Mouse (Mus musculus): ENCODE measurements around the gene Chat. TPM values are rescaled to one million over a fixed set of nuclear protein-coding genes. Genes with fewer than 3 reads are reported as not detected.
"Not testable (repeated sequence)": the region's sequence is repeated elsewhere in the genome, so short reads cannot be mapped to it uniquely, and the experiment has no call there.

The Chat gene
- polyA plus RNA-seq, 1 experiment from 2014 or later, result 0.89 TPM

DNA sequence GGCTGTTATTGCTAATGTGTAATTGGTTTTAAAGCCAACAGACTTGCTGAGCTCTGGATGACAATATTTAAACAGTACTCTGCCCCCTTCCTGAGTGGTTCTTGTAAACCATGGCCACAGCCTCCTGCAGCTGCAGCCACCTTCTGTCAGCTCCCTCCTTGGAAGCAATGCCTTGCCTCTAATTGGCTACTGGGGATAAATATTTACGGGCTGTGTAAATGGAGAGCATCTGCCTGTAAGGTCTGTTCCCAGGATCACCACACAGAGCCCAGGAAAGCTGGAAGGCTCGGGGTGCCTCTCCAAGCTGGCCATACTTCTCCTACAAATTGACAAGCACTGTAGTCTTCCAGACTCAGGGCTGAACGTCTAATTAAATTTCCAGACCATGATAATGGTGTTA is 26.0 kb downstream of the Chat start:
- 9% methylated on average over 3 of the region's 3 CpGs for WGBS
- Histone ChIP-seq H3K4me1 (replicated peaks) (no peaks in the 10 kb centered on the region), H3K9me3 (no peaks in the 10 kb centered on the region), H3K4me3 (replicated peaks) (no peak overlapping the region), H3K27ac (peak overlapping the region; percentile 71), H3K9ac (no peak overlapping the region), H3K4me2 (replicated peaks) (peak overlapping the region; percentile 3; the same call in 1 of the 2 replicates), H3K27me3 (replicated peaks) (no peaks in the 10 kb centered on the region), H3K36me3 (no peaks in the 10 kb centered on the region)
- ATAC-seq, result peak; percentile 87

DNA sequence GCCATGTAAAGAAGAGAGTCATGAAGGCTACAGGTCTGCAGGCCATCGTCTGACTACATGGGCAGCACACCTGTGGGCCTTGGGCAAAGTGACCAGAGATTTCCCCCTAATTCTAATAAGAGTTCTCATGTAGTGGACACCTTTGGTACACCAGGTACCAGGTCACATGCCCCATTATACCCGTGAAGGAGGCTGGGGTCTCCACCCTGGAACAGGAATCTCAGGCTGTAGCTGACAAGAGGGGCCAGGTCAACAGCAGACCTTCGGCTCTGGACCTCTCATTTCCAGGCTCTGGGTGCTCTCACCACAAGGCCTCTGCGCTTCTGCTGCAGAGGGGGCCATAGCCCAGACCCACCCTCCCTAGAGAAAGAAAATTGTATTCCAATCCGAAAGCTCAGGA is 26.5 kb downstream of the Chat start:
- ATAC-seq, result peak; percentile 71
- Histone ChIP-seq H3K36me3 (no peaks in the 10 kb centered on the region), H3K9ac (no peak overlapping the region), H3K27ac (peak overlapping the region; percentile 71), H3K4me1 (replicated peaks) (no peaks in the 10 kb centered on the region), H3K9me3 (no peaks in the 10 kb centered on the region), H3K27me3 (replicated peaks) (no peaks in the 10 kb centered on the region), H3K4me3 (replicated peaks) (no peak overlapping the region), H3K4me2 (replicated peaks) (no peak overlapping the region)
- 40% methylated on average over 5 of the region's 5 CpGs for WGBS

DNA sequence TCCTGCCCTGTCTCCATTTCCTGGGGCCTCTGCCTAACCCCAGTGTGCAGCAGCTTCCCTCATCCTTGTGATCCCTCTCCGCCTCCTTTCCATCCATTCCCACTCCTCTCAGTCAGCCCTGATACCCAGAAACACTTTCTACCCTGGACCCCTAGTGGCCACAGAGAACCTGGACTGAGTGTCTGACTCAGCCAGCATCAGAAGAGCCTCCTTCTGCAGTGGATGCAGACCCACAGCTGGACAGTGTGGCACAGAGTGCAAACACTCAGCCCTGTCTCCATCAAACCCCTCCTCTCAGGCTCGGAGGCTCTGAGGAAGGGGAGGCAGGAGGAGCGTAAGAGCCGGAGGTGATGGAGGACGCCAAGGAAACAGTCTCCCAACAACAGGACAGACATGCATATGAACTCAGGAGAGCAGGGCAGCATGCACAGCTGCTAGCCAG is 28.4 kb downstream of the Chat start:
- ATAC-seq, result 0 out of 2 replicates have a peak, but pooled peaks have one; percentile 31
- no peak overlapping the region for H3K9ac ChIP-seq
- H3K36me3 ChIP-seq, result no peaks in the 10 kb centered on the region
- H3K27me3 ChIP-seq (replicated peaks), result no peaks in the 10 kb centered on the region
- H3K4me3 ChIP-seq (replicated peaks), result no peak overlapping the region
- no peaks in the 10 kb centered on the region for H3K4me1 ChIP-seq (replicated peaks)
- no peak overlapping the region for H3K4me2 ChIP-seq (replicated peaks)
- H3K27ac ChIP-seq, result 0 out of 2 replicates have a peak overlapping the region, but pooled peaks have one; percentile 38
- 38% methylated on average over 5 of the region's 5 CpGs for WGBS
- H3K9me3 ChIP-seq, result no peaks in the 10 kb centered on the region

DNA sequence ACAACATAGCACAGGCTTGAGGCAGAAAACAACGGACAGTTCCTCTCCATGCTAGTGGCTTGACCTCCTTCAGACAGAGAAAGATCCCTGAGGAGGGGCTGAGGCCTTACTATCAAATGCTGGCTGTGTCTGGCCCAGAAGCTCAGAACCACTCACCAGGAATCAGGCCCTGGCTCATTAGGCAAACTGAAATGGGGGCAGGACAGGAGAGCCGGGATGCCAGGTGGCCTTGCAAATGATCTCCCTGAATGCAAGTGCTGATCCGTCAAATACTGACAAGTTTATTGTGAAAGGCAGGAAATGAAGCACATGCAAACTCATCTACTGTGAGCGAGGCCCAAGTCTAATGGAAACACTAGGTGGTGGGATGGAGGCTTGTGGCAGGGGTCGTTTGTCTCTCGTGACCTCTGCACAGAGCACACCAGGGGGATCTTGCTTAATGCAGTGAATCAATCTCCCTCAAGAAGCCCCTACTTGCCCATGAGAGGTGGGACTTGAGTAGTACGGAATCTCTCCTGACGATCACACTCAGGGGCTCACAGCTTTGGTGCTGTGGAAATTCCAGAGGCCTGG is 36.7 kb downstream of the Chat start:
- Histone ChIP-seq H3K4me1 (replicated peaks) (no peaks in the 10 kb centered on the region), H3K4me3 (replicated peaks) (no peak overlapping the region), H3K27me3 (replicated peaks) (no peaks in the 10 kb centered on the region), H3K9ac (no peak overlapping the region), H3K27ac (no peak overlapping the region), H3K4me2 (replicated peaks) (no peak overlapping the region), H3K36me3 (no peaks in the 10 kb centered on the region), H3K9me3 (no peaks in the 10 kb centered on the region)
- WGBS, result 41% methylated on average over 8 of the region's 8 CpGs
- no peak for ATAC-seq

DNA sequence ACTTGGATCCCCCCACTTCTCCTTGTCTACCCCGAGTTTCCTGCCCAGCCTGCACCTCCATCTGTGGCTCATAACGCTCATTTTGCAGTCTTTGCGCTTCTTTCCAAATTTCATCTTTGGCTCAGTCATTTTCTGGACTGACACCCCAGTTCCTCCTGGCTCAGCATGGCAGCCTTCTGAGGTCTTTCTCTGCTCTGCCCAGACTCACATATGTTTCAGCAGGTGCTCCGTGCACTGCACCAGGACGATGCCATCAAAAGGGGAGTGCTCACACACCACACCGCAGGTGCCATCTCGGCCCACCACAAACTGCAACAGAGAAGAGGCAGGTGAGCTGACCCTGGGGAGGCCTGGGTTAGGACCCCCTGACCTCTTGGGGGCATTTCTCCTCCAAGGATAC is 41.8 kb downstream of the Chat start:
- no peak overlapping the region for H3K4me3 ChIP-seq (replicated peaks)
- 88% methylated on average over 7 of the region's 7 CpGs for WGBS
- no peaks in the 10 kb centered on the region for H3K27me3 ChIP-seq (replicated peaks)
- no peak for ATAC-seq
- no peaks in the 10 kb centered on the region for H3K36me3 ChIP-seq
- no peaks in the 10 kb centered on the region for H3K4me1 ChIP-seq (replicated peaks)
- no peak overlapping the region for H3K4me2 ChIP-seq (replicated peaks)
- no peaks in the 10 kb centered on the region for H3K9me3 ChIP-seq
- H3K9ac ChIP-seq, result no peak overlapping the region
- no peak overlapping the region for H3K27ac ChIP-seq

DNA sequence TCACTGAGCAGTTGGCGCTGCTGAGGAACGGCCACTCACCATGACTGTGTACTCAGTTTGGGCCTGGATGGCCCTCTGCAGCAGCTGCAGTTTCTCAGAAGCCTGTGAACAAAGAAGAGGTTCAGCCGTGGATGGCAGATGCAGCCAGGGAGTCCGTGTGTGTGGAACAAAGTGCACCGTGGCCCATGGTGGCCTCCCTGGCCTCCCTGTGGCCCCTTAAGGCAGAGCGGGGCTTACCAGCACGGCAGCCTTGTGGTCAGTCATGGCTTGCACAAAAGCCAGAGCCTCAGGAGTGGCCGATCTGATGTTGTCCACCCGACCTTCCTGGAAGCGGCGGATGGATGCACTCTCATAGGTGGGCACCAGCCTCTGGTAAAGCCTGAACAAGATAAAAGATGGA is 47.0 kb downstream of the Chat start:
- Histone ChIP-seq H3K9ac (no peak overlapping the region), H3K27ac (no peak overlapping the region), H3K27me3 (replicated peaks) (no peaks in the 10 kb centered on the region), H3K4me2 (replicated peaks) (no peak overlapping the region), H3K36me3 (no peaks in the 10 kb centered on the region), H3K9me3 (no peaks in the 10 kb centered on the region), H3K4me1 (replicated peaks) (no peaks in the 10 kb centered on the region), H3K4me3 (replicated peaks) (no peak overlapping the region)
- WGBS, result 71% methylated on average over 11 of the region's 11 CpGs
- no peak for ATAC-seq

DNA sequence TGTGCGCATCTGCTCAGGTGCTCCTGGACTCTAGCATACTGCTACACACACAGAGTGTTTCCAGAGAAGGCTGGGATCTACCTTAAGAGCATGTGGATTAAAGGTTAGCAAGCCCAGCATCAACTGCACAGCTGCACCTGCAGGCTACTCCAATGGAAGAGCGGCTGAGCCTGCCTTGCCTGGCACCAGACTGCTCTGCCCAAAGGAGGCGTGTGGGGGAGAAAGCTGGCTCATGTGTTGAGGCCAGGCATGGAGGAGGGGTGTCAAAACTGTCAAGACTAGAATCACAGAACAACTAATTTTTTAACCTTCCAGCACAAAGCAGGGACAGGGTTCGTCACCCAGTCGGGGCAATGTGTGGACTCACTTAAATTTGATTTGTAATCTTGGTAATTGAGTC is 53.7 kb downstream of the Chat start:
- no peaks in the 10 kb centered on the region for H3K4me1 ChIP-seq (replicated peaks)
- no peaks in the 10 kb centered on the region for H3K36me3 ChIP-seq
- no peak overlapping the region for H3K9ac ChIP-seq
- H3K27me3 ChIP-seq (replicated peaks), result no peaks in the 10 kb centered on the region
- no peak overlapping the region for H3K27ac ChIP-seq
- H3K4me2 ChIP-seq (replicated peaks), result no peak overlapping the region
- H3K4me3 ChIP-seq (replicated peaks), result no peak overlapping the region
- 83% methylated on average over 5 of the region's 5 CpGs for WGBS
- H3K9me3 ChIP-seq, result no peaks in the 10 kb centered on the region
- ATAC-seq, result no peak

DNA sequence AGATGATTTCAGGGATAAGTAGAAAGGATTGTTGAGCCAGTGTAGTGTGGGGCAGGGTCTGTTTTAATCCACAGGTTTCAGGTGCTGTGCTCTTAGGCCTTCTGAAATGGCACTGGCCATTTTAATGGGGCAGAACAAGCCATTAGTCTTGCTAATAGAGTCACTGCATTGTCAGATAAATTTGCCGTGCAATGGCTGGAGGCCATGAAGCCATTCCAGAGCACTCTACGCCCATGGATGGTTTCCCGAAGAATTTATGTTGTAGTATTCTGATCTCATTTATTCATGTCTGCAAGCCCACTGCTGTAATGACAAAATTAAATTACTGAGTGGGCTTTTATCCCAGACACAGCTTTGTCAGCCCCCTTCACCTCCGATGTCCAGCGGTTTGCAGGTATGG is 55.7 kb downstream of the Chat start:
- Histone ChIP-seq H3K36me3 (no peaks in the 10 kb centered on the region), H3K9me3 (no peaks in the 10 kb centered on the region), H3K4me1 (replicated peaks) (no peaks in the 10 kb centered on the region), H3K4me2 (replicated peaks) (no peak overlapping the region), H3K27ac (no peak overlapping the region), H3K9ac (no peak overlapping the region), H3K4me3 (replicated peaks) (no peak overlapping the region), H3K27me3 (replicated peaks) (no peaks in the 10 kb centered on the region)
- WGBS, result 86% methylated on average over 5 of the region's 5 CpGs
- no peak for ATAC-seq

DNA sequence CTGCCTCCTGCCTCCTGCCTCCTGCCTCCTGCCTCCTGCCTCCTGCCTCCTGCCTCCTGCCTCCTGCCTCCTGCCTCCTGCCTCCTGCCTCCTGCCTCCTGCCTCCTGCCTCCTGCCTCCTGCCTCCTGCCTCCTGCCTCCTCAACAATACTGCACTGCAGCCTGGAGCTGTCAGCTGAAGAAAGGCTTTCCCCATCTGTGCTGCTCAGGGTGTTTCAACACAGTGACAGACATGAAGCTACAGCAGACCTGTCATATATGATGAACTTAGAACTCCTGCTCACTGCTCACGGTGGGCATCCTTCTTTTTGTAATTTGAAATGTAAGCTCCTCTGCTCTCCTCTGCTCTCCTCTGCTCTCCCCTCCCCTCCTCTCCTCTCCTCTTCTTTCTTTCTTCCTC is 60.4 kb downstream of the Chat start:
- not testable (repeated sequence) for H3K27me3 ChIP-seq (replicated peaks); H3K4me2 ChIP-seq (replicated peaks); H3K27ac ChIP-seq; ATAC-seq; H3K36me3 ChIP-seq; H3K9ac ChIP-seq; H3K4me3 ChIP-seq (replicated peaks); H3K9me3 ChIP-seq; H3K4me1 ChIP-seq (replicated peaks)
- 38% methylated on average over 1 of the region's 1 CpGs for WGBS

DNA sequence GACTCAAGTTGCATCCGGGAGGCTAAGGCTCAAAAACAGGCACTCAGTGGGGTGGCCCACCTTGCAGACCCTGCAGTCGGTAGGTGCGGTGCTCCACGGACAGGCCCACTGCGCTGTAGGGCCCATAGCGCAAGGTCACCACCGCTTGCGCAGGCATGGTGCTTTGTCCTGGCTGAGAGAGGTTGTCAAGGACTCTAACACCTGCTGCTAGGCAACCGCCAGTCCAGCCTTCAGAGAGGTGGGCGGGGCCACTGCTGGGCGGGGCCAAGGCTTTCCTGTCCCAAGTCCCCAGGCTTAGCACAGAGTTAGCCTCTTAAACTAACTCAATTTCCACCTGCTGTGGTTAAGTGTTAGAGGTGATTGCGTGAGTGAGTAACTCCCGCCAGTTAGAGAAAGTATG is 77.6 kb downstream of the Chat start, which contains the start of gene 1700024G13Rik:
TSS of gene 1700024G13Rik (minus strand) at position 196 of the 400 bp plus-strand sequence.
- Histone ChIP-seq H3K4me3 (replicated peaks) (no peak within 1 kb of the TSS), H3K9ac (no peak within 1 kb of the TSS), H3K4me2 (replicated peaks) (no peak within 1 kb of the TSS), H3K4me1 (replicated peaks) (no peaks in the 10 kb centered on the region), H3K27me3 (replicated peaks) (no peaks in the 10 kb centered on the region; the same call in 1 of the 2 replicates), H3K27ac (no peak within 1 kb of the TSS), H3K36me3 (no peaks in the 10 kb centered on the region), H3K9me3 (no peaks in the 10 kb centered on the region)
- ATAC-seq, result peak; percentile 95
- 3% methylated on average over 13 of the region's 13 CpGs for WGBS

DNA sequence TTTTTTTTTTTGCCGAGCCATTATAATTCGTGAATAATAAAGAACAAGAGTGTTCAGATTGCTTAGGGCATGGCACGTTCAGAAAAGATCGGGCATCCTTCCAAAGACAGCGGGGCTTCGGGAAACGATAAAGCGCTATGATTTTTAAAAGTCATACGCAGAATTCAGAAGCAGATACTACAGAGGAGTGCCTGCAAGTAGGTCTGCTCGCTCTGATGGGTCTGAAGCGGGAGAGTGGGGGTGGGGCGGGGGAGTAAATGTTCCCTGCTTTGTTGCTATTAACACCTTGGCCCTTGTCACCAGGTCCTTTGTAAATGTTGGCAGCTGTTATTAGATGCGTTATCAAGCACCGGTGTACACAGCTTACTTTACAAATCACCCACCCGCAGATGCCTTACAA is 84.2 kb downstream of the Chat start:
- Histone ChIP-seq H3K27ac (no peak overlapping the region), H3K4me3 (replicated peaks) (no peak overlapping the region), H3K9me3 (no peaks in the 10 kb centered on the region), H3K4me1 (replicated peaks) (no peaks in the 10 kb centered on the region), H3K36me3 (no peaks in the 10 kb centered on the region), H3K27me3 (replicated peaks) (peaks cover 18% of the 10 kb centered on the region), H3K9ac (no peak overlapping the region), H3K4me2 (replicated peaks) (no peak overlapping the region)
- no peak for ATAC-seq
- 48% methylated on average over 15 of the region's 15 CpGs for WGBS

DNA sequence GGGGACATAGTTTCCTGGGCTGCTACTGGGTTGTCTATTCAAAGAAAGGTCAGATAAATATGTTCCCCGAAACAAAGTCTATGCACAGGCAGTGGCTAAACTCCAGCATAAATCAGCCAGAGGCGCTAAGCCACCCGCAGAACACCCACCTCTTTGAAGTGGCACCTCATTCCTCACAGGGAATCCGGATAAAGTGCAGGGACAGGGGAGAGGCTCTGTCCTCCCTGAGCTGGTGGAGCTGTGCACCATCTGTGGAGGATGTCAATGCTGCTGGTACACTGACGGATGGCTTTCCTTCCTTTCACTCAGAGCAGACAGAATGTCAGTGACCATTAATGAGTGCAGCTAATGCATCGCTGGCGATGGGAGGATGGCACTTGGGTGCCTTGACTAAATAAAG is 84.7 kb downstream of the Chat start:
- no peak for ATAC-seq
- WGBS, result 29% methylated on average over 7 of the region's 7 CpGs

DNA sequence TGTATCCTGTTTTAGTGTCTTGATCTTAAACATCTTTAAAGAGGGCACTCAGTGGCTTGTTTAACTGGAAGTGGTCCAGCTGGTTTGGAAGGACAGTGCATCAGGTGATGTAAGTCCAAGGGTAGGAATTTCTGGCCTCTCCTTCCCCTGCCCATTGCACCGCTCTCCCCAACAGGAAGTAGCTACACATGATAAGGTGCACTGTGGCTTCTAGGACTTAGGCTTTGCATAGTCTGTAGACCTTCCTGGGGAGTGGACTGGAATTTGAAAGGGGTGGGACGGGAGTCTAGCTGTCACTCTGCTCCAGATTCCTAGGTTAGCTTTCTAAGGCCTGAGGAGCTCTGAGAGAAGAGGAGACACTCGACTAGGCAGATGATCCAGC is 85.7 kb downstream of the Chat start:
- WGBS, result 37% methylated on average over 3 of the region's 3 CpGs
- peaks cover 18% of the 10 kb centered on the region for H3K27me3 ChIP-seq (replicated peaks)

More for the DNA sequence above, 84.7 kb downstream of the Chat start:
- no peaks in the 10 kb centered on the region for H3K9me3 ChIP-seq
- no peak overlapping the region for H3K9ac ChIP-seq
- no peaks in the 10 kb centered on the region for H3K4me1 ChIP-seq (replicated peaks)
- no peak overlapping the region for H3K4me2 ChIP-seq (replicated peaks)
- H3K27ac ChIP-seq, result no peak overlapping the region
- no peak overlapping the region for H3K4me3 ChIP-seq (replicated peaks)
- H3K36me3 ChIP-seq, result no peaks in the 10 kb centered on the region
- peaks cover 18% of the 10 kb centered on the region for H3K27me3 ChIP-seq (replicated peaks)

More for the DNA sequence above, 85.7 kb downstream of the Chat start:
- H3K36me3 ChIP-seq, result no peaks in the 10 kb centered on the region
- H3K27ac ChIP-seq, result no peak overlapping the region
- H3K9ac ChIP-seq, result no peak overlapping the region
- no peak for ATAC-seq
- no peak overlapping the region for H3K4me3 ChIP-seq (replicated peaks)
- H3K9me3 ChIP-seq, result no peaks in the 10 kb centered on the region
- H3K4me1 ChIP-seq (replicated peaks), result no peaks in the 10 kb centered on the region
- H3K4me2 ChIP-seq (replicated peaks), result no peak overlapping the region

All from intestine, embryonic 15.5 days (tissue).